Mouse (Mus musculus) embryonic facial prominence, embryonic 11.5 days (tissue): Measurements from ENCODE around the gene Zfp59. TPM values are rescaled to one million over a fixed set of nuclear protein-coding genes. Genes with fewer than 3 reads are reported as not detected.
"Not testable (repeated sequence)": the region's sequence is repeated elsewhere in the genome, so short reads cannot be mapped to it uniquely, and the experiment has no call there.

Experiments used
- ATAC-seq: fragments of 200-750 bp; cut with Nextera tagmentation; replicated peaks from 2 replicates; pipeline ENCODE4 v1.8.0; 2017; ENCODE audit warnings: low read depth; ENCODE audit not compliant: insufficient number of reproducible peaks, low FRiP score, low TSS enrichment
- DNase-seq: peaks from one replicate; pipeline ENCODE4 v3.0.0-alpha.2; 2015; ENCODE audit warnings: low spot score
- H3K27ac ChIP-seq: fragments of 300-500 bp; sonication (generic); replicated peaks from 2 replicates; pipeline ENCODE4 v1.5.1; 2014; ENCODE audit warnings: mild to moderate bottlenecking, low read depth, low read length, control low read depth
- H3K27me3 ChIP-seq: fragments of 300-500 bp; sonication (generic); 2 replicates; pipeline ENCODE4 v1.6.1; 2014; ENCODE audit warnings: mild to moderate bottlenecking, low read length, moderate library complexity, mixed read lengths; ENCODE audit not compliant: control insufficient read depth, insufficient read depth
- H3K36me3 ChIP-seq: fragments of 300-500 bp; sonication (generic); replicated peaks from 2 replicates; pipeline ENCODE4 v1.6.1; 2014; ENCODE audit warnings: low read depth, mild to moderate bottlenecking, low read length, moderate library complexity, mixed read lengths; ENCODE audit not compliant: control insufficient read depth, insufficient read depth
- H3K4me1 ChIP-seq: fragments of 300-500 bp; sonication (generic); 2 replicates; pipeline ENCODE4 v1.6.1; 2014; ENCODE audit warnings: low read length, mixed read lengths; ENCODE audit not compliant: control insufficient read depth, insufficient read depth
- H3K4me2 ChIP-seq: fragments of 300-500 bp; sonication (generic); 2 replicates; pipeline ENCODE4 v1.6.1; 2014; ENCODE audit warnings: low read depth, mild to moderate bottlenecking, control low read depth, low read length, moderate library complexity
- H3K4me3 ChIP-seq: fragments of 300-500 bp; sonication (generic); 2 replicates; pipeline ENCODE4 v1.5.1; 2014; ENCODE audit warnings: low read depth, low read length, control low read depth
- H3K9ac ChIP-seq: fragments of 300-500 bp; sonication (generic); replicated peaks from 2 replicates; pipeline ENCODE4 v1.6.1; 2014; ENCODE audit warnings: mild to moderate bottlenecking, control low read depth, low read length
- H3K9me3 ChIP-seq: fragments of 300-500 bp; sonication (generic); replicated peaks from 2 replicates; pipeline ENCODE4 v1.6.1; 2016; ENCODE audit warnings: mild to moderate bottlenecking, low read length, inconsistent platforms, mixed read lengths; ENCODE audit not compliant: control insufficient read depth
- WGBS: fragments of 180-500 bp; shearing (Covaris S2); extraction: QIAGEN DNeasy Blood & Tissue Kit; methylation state at CpG from one replicate; pipeline ENCODE4 v1.1.7; 2014; 5-methylcytosine and 5-hydroxymethylcytosine counted together
- polyA plus RNA-seq: library from polyadenylated mRNA; unstranded; fragments of >200 nt; fragmentation: Nextera tagmentation; extraction: Ambion mirVana; gene quantifications from 2 replicates; pipeline ENCODE4 v1.2.1, GENCODE M21; 2014

The Zfp59 gene
- polyA plus RNA-seq, 1 experiment from 2014 or later = 13.4 TPM

DNA sequence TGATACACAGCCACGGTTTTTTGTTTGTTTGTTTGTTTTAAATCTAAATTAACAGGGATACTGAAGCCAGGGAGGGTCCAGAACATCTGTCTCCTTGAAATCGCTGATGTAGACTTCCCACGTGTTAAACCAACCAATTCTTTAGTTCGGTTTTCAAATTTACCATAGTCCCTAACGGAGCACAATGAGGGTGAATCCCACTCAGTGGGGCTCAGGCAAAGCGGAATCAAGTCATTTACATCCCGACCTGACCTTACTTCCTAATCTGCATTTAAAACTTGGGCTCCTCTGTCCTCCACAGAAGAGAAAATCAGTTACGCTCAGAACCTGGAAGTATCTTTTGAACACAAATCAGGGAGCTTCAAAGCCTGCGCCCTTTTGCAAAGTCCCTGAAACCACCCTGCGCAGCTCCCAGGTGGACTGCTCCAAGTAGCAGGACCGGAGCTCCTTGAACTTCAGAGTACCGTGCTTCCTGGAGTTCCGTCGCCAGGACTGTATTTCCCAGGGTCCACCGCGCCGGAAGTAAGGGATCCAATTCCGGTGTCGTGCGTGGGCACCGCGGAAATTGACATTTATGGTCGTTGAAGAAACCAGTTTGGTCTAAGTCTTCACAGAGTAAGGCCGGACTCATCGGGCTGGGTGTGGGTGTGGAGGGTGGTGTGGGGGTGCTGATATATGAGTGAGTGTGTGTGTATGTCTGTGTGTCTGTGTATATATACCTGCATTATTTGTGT, 33.9 kb upstream of the Zfp59 start:
- H3K27ac ChIP-seq = peak overlapping the region; percentile 65; the same call in 1 of the 2 replicates
- no peaks in the 10 kb centered on the region for H3K9me3 ChIP-seq
- no peaks in the 10 kb centered on the region for H3K4me1 ChIP-seq
- peak overlapping the region; percentile 84 for H3K4me2 ChIP-seq
- H3K36me3 ChIP-seq = peaks cover 2% of the 10 kb centered on the region; the same call in 1 of the 2 replicates
- H3K27me3 ChIP-seq = no peaks in the 10 kb centered on the region
- ATAC-seq (peak; percentile 91), DNase-seq (peak; percentile 92)
- H3K4me3 ChIP-seq = peak overlapping the region; percentile 81
- WGBS = 2% methylated on average over 25 of the region's 25 CpGs
- H3K9ac ChIP-seq = peak overlapping the region; percentile 80

DNA sequence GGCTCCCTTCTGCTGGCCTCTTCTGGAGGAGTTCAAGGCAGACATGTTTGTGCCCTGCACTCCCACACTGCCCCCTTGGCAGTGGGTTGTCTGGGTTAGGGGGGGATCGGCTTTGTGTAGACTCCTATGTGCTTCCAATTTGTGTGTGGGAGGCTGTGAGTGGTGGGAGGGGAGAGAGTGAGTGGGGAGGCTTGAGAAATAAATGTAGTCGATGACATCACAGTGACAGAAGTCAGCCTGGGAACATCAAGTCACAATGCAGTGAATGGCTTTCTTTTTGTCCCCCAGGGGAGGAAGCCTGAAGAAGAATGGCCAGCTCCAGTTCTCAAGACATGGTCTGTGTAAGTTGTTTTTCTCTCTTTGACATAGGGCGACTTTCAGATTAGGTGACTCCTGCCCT, 31.5 kb upstream of the Zfp59 start, which contains the start of gene Zfp626:
TSS of gene Zfp626 (plus strand) at position 301 of the 400 bp plus-strand sequence.
- DNase-seq, H3K4me3 ChIP-seq, H3K36me3 ChIP-seq, ATAC-seq, H3K9ac ChIP-seq, H3K9me3 ChIP-seq, H3K4me2 ChIP-seq, H3K4me1 ChIP-seq, H3K27ac ChIP-seq, H3K27me3 ChIP-seq: not testable (repeated sequence)
- 81% methylated on average over 3 of the region's 3 CpGs for WGBS

DNA sequence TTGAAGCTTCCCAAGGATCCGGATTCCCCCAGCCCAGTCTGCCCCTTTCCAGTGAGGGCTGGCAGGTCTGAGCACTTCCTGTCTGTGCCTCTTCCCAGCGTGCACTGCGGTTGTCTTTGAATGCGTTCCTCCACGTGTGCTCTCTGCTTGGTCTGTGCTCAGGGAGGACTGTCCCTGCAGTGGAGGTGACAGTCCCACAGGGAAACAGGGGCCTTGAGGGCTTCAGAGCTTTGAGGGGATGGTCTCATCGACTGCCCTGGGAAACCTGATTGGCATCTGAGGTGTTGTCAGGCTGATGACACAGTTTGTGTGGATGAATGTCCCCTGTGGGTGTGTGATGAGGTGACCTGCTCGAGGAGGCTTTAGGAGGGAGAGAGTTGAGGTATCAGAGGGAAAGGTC, 31.1 kb upstream of the Zfp59 start:
- not testable (repeated sequence) for H3K9me3 ChIP-seq, H3K4me3 ChIP-seq, H3K4me1 ChIP-seq, H3K4me2 ChIP-seq, H3K36me3 ChIP-seq, DNase-seq, H3K27me3 ChIP-seq, H3K9ac ChIP-seq, ATAC-seq, H3K27ac ChIP-seq
- 77% methylated on average over 7 of the region's 7 CpGs for WGBS

DNA sequence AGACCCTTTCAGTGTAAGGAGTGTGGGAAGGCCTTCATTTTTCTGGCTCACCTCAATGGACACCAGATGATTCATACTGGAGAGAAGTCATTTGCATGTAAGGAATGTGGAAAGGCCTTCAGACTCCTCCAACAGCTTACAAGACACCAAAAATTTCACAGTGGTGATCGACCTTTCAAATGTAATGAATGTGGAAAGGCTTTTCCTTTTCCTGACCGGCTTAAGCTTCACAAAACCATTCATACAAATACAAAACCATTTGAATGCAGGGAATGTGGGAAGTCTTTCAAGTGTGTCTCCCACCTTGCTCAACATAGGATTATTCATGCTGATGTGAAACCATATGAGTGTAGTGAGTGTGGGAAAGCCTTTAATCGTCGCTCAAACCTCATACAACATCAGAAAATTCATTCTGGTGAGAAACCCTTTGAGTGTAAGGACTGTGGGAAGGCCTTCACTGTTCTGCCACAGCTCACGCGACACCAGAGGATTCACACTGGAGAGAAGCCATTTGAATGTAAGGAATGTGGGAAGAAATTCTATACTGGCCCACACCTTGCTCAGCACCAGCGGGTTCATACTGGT, 19.8 kb upstream of the Zfp59 start:
- no peak for DNase-seq
- no peaks in the 10 kb centered on the region for H3K27me3 ChIP-seq
- H3K36me3 ChIP-seq = peaks cover 3% of the 10 kb centered on the region
- no peak overlapping the region for H3K9ac ChIP-seq
- no peaks in the 10 kb centered on the region for H3K9me3 ChIP-seq
- H3K4me1 ChIP-seq = no peaks in the 10 kb centered on the region
- WGBS = 94% methylated on average over 7 of the region's 7 CpGs
- H3K4me3 ChIP-seq = no peak overlapping the region
- ATAC-seq = no peak
- no peak overlapping the region for H3K27ac ChIP-seq
- H3K4me2 ChIP-seq = no peak overlapping the region

DNA sequence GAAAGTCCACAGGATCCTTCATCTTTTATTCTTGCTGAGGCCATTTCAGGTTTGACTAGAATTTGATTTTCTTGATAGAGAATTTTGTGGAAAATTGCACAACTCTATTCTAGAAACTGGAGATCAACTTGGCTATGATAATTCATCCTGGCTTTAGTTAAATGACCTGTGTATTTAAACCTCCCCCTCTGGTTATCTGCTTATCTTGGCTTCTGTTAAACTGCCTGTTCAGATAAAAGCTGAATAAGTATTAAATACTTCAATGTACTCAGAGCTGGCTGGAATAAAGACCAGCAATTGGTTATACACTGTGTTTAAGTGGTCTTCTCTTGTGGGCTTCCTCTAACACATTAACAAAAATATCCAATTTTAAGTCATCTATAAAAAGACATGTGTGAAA, 15.8 kb upstream of the Zfp59 start:
- ATAC-seq = no peak
- Histone ChIP-seq H3K9ac (no peak overlapping the region), H3K4me1 (no peaks in the 10 kb centered on the region), H3K36me3 (peaks cover 3% of the 10 kb centered on the region), H3K9me3 (no peaks in the 10 kb centered on the region), H3K27me3 (no peaks in the 10 kb centered on the region), H3K27ac (no peak overlapping the region), H3K4me3 (no peak overlapping the region), H3K4me2 (no peak overlapping the region)
- DNase-seq = no peak

DNA sequence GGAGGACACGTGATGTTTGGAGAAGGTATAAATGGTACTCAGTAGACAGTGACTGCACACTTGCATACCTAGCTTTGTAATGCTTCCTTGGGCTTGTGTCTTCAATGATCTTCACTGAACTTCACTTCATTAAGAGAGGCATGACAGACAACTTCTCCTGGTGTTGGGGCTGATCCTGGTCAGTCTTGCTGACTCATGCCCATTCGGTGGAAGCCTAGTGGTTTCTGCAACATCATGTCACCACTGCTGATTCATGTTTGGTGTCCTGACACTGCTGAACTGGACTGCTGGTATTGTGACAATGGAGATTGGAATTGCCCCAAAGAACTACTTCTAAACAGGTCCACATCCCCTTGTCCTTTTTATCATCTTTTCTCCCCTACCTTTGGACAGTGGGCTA, 4.3 kb upstream of the Zfp59 start:
- Histone ChIP-seq H3K9ac (no peak overlapping the region), H3K4me1 (no peaks in the 10 kb centered on the region), H3K27me3 (no peaks in the 10 kb centered on the region), H3K4me3 (no peak overlapping the region), H3K27ac (no peak overlapping the region), H3K9me3 (no peaks in the 10 kb centered on the region), H3K4me2 (no peak overlapping the region), H3K36me3 (no peaks in the 10 kb centered on the region)
- ATAC-seq (no peak), DNase-seq (no peak)
- 86% methylated on average over 2 of the region's 2 CpGs for WGBS

DNA sequence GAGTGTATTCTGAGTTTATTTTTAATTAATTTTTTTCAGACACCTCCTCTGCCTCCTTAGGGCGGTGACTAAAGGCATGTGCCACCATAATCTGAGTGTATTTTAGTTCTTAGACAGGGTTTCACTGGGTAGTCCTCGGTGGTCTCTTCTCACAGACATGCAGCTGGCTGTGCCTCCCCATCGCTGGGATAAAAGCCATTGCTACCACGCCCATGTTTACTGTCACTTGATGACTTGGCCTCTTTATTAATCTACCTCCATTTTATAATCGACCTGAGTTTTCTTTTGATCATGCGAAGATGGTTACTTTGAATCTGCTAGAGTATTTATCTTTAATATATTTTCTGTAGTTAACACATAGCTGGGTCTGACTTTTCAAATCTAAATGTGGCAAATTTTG, 511 bp upstream of the Zfp59 start:
- no peaks in the 10 kb centered on the region for H3K27me3 ChIP-seq
- ATAC-seq = no peak
- peak overlapping the region; percentile 49 for H3K4me3 ChIP-seq
- no peak overlapping the region for H3K27ac ChIP-seq
- no peaks in the 10 kb centered on the region for H3K4me1 ChIP-seq
- peak overlapping the region; percentile 51 for H3K4me2 ChIP-seq
- H3K9me3 ChIP-seq = no peaks in the 10 kb centered on the region
- DNase-seq = peak; percentile 22
- H3K36me3 ChIP-seq = no peaks in the 10 kb centered on the region
- WGBS = 38% methylated on average over 6 of the region's 6 CpGs
- H3K9ac ChIP-seq = peak overlapping the region; percentile 58

DNA sequence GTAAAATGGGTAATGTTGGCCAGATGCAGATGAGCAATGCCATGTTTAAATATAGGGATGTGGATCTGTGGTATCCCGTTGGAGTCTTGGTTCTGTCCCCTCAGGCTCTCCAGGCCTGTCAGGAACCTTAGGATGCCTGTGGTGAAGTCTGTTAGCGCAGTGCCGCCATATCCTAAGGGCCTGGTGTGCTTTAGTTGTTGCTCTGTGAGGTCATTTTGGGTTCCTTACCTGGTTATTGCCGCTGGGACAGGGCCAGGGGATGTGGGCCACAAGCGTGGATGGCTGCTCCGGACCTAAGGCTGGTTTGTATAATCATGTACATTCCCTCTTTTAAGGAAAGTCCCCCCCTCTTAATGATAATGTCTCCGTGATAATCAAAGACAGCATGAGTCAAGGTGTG, 1.2 kb downstream of the Zfp59 start:
- DNase-seq (no peak), ATAC-seq (no peak)
- H3K4me3 ChIP-seq = no peak overlapping the region
- no peak overlapping the region for H3K9ac ChIP-seq
- no peaks in the 10 kb centered on the region for H3K4me1 ChIP-seq
- no peaks in the 10 kb centered on the region for H3K9me3 ChIP-seq
- 94% methylated on average over 7 of the region's 7 CpGs for WGBS
- no peaks in the 10 kb centered on the region for H3K27me3 ChIP-seq
- H3K36me3 ChIP-seq = no peaks in the 10 kb centered on the region
- no peak overlapping the region for H3K27ac ChIP-seq
- H3K4me2 ChIP-seq = no peak overlapping the region
